Mouse (Mus musculus): Measurements from ENCODE around the gene 9530077C05Rik.
"Not testable (repeated sequence)": the region's sequence is repeated elsewhere in the genome, so short reads cannot be mapped to it uniquely, and the experiment has no call there.

- not testable (repeated sequence) for TF ChIP-seq CTCF (IDR thresholded peaks at IDR 0.05; ENCODE audit: low read depth, low read length); POLR2A (IDR thresholded peaks at IDR 0.05; ENCODE audit: borderline replicate concordance, low read depth, low read length)
These were observed 3.7 kb upstream of the 9530077C05Rik start for GRCm38 (mm10) chr9:22407633-22408032.
